Mouse (Mus musculus): Measurements from ENCODE around the gene Eefsec.

Gene Eefsec

GRCm38 (mm10) chr6:88262160-88262559 lies 184.2 kb downstream of the Eefsec start:
- no peak for DNase-seq (ENCODE audit: low read depth, low spot score)

- DNase-seq (ENCODE audit: low read depth, low spot score), result no peak
Observed at GRCm38 (mm10) chr6:88260645-88261044, 185.7 kb downstream of the Eefsec start.

DNA sequence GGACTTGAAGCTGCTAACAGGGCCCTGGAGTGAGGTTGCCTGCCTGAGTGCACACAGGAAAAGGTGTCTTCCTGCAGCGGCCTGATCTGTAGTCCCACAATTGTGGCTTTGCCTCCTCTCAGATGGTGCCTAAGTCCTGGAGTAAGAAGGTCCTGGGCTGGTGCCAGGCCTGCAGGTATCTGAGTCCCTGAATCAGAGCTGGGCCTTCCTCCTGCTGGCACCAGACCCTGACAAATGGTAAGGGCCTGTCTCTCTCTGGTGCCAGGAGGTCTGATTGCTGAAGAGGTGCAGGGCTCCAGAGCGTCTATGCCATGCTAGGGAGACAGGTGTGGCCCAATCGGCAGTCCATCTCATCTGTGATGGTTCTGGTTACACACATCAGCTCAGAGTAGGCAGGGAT lies 186.7 kb downstream of the Eefsec start:
- no peak for DNase-seq (ENCODE audit: low read depth, low spot score)

- DNase-seq (ENCODE audit: low read depth, low spot score), result no peak
Observed at GRCm38 (mm10) chr6:88255435-88255834, 190.9 kb downstream of the Eefsec start.

GRCm38 (mm10) chr6:88254082-88254481 lies 192.3 kb downstream of the Eefsec start:
- no peak for DNase-seq (ENCODE audit: low read depth, low spot score)

DNA sequence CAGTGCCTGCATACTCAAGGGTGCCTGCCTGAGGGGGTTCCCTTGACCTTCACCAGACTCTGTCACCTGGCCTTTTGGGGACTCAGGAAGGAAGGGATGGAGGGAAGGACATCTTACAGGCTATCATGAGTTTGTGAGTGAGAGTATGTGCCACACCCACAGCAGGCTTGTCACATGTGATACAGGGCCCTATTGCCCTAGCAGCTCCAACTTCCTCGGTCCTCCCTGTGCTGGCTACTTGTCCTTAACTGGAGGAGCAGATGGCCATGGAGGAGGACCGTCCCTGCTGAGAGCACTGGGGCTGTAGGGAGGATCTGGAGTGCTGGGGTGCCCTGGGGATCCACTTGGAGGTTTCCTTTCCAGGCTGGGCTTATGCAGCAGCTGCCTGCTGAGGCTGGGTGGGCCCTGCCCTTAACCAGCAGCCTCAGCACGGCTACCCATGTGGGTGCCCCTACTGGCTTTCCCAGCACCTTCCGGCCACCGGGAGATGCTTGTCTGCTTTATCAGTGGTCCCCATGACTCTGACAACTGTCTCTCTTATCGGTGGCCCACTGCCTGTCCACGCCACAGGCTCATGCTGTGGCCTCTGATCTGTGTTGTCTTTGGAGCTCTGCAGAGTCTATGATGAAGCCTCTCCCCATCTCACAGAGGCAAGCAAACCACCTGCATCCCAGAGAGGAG lies 194.4 kb downstream of the Eefsec start:
- no peak for DNase-seq (ENCODE audit: low read depth, low spot score)

DNA sequence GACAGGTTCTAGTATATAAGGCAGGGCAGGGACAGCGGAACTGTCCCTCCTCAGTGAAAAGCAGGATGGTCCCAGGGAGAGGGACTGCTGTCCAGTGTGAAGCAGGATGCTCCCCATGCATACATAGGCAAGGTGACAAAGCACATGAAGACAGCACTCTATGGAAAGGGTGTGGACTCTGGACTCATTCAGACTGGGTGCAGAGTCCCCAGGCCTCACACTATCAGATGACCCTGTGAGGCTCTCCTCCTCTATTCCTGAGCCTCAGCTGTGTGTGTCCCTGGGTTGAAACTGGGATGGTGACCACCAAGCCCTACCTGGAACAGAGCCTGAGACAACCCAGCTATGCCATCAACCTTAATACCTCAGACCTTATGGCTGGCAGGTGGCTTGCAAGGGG lies 194.9 kb downstream of the Eefsec start:
- no peak for DNase-seq (ENCODE audit: low read depth, low spot score)

DNA sequence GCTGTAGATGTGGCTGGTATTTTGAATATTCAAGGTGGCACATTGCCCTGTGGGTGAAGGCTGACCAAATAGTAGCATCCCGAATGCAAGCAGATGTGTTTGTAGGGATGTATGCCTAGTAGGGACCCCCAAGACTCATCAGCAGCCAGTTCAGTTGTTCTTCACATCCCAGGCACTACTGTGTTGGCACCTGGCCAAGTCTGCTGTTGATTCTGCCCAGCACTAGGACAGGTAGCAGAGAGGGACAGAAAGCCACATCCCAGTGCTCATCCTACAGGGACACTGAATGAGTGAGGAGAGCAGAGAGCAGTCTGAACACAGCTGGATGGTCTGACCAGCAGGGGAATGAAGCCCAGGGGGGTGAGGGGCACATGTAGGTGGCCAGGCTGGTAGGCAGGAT lies 197.1 kb downstream of the Eefsec start:
- DNase-seq (ENCODE audit: low read depth, low spot score), result no peak

DNA sequence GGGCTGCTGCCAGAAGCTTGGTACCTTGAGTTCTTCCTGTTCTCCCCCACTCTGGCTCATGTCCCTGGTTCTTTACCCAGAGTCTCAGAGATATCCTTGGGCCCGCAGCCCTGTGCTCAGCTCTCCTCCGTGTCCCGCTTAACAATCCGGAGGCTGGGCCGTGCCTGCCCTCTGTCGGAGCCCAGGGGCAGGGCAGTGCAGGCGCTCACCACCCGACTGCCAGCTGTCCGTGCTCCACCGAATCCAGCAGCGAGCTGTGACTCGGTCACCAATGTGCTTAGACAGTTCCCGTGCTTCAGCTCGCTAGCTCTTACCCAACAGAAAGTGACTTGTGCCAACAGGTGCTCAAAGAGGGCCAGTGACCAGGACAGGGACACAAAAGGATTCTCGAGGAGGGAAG lies 203.7 kb downstream of the Eefsec start:
- no peak for DNase-seq (ENCODE audit: low read depth, low spot score)

GRCm38 (mm10) chr6:88236513-88236912 lies 209.8 kb downstream of the Eefsec start:
- no peak for DNase-seq (ENCODE audit: low read depth, low spot score)

DNA sequence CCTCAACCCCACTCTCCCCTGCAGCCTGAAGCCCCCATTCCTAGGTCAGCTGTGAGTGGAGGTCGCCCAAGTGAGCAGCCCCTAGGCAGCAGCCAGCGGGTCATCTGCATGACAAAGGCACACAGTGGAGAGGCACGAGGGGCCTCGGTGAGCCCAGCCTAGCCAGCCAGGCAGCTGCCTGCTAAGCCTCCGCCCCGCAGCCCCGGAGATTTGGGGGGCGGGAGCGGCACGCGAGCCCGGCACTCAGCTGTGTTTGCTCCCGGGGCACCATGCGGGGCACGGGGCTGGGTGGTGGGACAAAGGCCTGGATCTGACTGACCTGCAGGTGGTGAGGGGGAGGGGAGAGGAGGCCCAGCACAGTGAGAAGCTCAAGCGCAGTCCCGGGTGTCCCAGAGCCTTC lies 210.4 kb downstream of the Eefsec start:
- no peak for DNase-seq (ENCODE audit: low read depth, low spot score)

DNA sequence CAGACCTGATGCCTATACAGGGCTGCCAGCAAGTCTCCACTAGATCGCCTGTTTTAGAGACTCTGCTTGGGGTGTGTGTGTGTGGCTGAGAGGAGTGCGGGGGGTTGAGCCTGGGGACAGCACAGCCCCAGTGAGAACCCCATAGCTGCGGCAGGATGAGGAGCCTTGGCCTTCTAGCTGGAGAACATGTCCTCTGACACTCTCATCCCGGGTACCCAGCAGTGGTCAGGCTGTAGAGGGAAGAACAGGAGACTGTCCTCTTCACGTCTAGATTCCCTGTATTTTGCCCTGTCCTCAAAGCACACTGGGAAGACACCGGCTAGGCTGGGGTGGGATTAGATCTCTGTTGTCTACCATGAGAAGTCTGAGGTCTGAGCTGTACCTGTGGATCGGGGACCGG lies 210.9 kb downstream of the Eefsec start:
- no peak for DNase-seq (ENCODE audit: low read depth, low spot score)

GRCm38 (mm10) chr6:88233996-88234395 lies 212.3 kb downstream of the Eefsec start:
- DNase-seq (ENCODE audit: low read depth, low spot score), result no peak

GRCm38 (mm10) chr6:88232221-88232620 lies 214.1 kb downstream of the Eefsec start:
- DNase-seq (ENCODE audit: low read depth, low spot score), result no peak

GRCm38 (mm10) chr6:88231821-88232220 lies 214.5 kb downstream of the Eefsec start:
- no peak for DNase-seq (ENCODE audit: low read depth, low spot score)

GRCm38 (mm10) chr6:88229221-88229620 lies 217.1 kb downstream of the Eefsec start:
- no peak for DNase-seq (ENCODE audit: low read depth, low spot score)

GRCm38 (mm10) chr6:88227537-88227936 lies 218.8 kb downstream of the Eefsec start:
- DNase-seq (ENCODE audit: low read depth, low spot score), result no peak

GRCm38 (mm10) chr6:88226570-88226994 lies 219.8 kb downstream of the Eefsec start:
- no peak for DNase-seq (ENCODE audit: low read depth, low spot score)

- DNase-seq (ENCODE audit: low read depth, low spot score), result no peak
Observed at GRCm38 (mm10) chr6:88221968-88222367, 224.4 kb downstream of the Eefsec start, which contains the start of gene Dnajb8. Gene Dnajb8, plus strand, starts transcription at chr6:88222268.

DNA sequence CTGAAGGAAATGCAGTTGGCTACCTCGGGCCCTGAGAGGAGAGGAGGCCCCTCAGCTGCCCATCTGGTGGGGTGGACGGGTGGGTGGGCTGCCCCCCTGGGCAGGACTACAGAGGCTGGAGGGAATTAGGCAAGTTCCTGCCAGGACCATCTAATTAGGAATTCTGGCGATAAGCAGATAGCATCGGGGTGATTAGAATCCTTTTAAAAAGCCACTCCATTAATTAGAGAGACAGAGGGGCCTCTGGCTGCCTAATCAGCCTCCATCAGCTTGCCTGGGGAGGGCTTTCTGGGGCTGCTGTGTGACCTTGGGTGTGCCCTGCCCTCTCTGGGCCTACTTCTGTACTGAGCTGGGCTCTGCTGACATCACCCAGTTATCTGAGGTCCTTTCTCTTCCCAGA lies 227.2 kb downstream of the Eefsec start:
- no peak for DNase-seq (ENCODE audit: low read depth, low spot score)

DNA sequence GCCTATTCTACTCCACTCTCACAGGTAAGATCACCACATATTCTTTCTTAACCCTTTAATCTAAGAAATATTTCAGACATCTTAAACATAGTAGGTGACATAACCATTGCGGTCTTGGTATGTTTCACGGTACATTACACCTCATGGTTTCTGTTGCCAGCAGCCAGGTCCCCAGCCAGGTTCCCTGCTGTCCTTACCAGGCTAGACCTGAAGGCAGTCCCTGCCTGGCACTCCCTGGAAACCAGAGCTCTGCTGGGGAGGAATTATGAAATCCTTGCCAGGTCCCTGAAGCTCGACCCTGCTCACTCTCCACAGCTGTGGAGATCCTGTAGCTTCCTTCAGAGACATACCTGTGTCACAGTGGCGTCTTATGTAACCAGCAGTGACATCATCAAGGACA lies 230.1 kb downstream of the Eefsec start:
- no peak for DNase-seq (ENCODE audit: low read depth, low spot score)

DNA sequence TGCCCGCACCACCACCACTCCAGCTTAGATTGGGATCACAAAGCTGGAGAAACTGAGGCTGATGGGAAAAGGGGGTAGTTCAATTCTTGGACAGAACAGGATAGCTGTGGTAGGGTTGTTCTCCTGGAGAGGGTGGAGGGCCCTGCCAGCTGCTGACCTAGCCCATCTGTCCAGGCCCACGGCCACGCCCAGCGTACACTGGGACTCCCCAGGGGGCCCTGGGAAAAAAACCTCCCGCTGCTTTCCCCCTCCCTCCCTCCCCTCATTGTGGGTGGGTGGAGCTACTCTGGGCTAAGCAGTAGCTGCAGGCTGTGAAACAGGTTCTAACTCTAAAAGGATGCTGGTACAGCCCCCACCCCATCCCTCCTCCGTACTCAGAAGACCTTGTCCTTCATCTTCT lies 230.5 kb downstream of the Eefsec start:
- no peak for DNase-seq (ENCODE audit: low read depth, low spot score)

DNA sequence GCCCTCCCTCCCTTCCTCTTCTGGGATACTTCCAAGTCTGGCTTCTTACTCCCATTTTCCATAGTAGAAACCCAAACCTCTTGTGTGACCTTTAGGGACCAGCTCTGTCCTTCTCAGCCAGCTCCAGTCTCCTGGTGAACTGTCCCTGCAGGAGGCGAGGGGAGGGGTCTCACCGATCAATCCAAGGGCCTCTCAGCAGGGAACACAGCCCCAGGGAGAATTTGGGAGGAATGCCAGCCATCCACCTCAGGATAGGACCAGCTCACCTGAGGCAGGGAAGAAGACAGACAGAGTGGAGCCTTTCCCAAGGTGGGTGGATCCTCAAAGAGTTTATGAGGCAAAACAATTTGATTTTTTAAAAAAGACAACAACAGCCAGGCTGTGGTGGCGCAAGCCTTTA lies 236.2 kb downstream of the Eefsec start:
- DNase-seq (ENCODE audit: low read depth, low spot score), result no peak

DNA sequence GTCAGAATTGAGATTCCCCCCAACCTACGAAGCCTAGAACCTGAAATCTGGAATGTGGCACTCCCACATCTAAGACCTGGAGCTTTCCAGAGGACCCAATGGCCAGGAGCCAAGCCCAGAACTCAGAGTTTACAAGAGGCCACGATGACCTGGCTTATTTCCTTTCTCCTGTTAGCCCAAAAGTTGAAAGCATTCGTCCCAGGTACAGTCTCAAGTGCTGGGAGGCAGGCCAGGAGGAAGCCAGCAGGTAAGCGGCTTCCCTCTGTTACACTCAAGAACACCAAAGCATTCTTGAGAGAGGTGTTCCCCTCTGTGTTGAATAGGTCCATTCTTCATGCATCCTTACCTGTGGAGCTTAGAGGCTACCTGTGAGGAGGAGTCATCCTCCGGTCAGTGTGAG lies 236.9 kb downstream of the Eefsec start:
- DNase-seq (ENCODE audit: low read depth, low spot score), result no peak
